Mouse (Mus musculus): ENCODE measurements around the gene Cpsf4l.

GRCm38 (mm10) chr11:113705966-113706652 is 3.7 kb downstream of the Cpsf4l start:
- no peak for TF ChIP-seq CTCF (IDR thresholded peaks at IDR 0.05; ENCODE audit: low read depth, low read length)
- TF ChIP-seq POLR2A (IDR thresholded peaks at IDR 0.05; ENCODE audit: extremely low read depth, insufficient read depth, low read length) = no peak
